Mouse (Mus musculus): ENCODE results near the gene Trpc4. TPM values are rescaled to one million over a fixed set of nuclear protein-coding genes. Genes with fewer than 3 reads are reported as not detected.

The Trpc4 gene
- 1.5 and 2.0 TPM in 2 replicates for polyA plus RNA-seq (2015; fragmentation: Nextera tagmentation; extraction: Ambion mirVana)

DNA sequence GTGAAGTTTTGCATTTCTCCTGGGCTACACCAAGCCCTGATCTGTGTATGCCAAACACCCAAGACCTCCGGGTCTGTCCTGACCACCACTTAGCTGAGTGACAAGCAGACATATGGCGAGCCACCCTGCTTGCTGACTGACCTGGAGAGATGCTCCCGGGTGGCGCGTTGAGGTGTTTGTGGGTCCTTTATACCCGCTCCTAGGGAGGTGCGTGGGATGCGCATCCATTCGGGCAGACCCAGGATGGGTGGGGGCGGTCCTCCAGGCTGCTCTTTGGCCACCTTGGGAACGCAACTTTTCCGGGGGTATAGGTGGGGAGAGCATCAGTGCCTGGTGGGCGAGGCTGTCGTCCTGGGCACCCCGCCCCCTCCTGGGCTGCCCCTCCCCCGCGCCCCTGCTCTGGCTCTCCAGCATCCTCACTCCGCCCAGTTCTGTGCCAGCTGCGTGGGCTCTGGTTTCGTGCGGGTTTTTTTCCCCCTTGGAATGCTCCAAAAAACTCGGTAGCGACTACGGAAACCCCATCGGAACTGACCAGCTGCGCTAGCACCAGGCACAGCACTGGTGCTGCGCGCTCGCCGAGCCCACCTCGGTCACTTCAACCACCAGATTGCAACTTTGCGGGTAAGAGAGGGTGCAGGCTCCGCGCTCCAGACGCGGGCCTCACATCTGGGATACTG, at the start of gene Trpc4:
TSS of gene Trpc4 (plus strand) at position 397 of the 677 bp plus-strand sequence.
- Histone ChIP-seq H3K9ac (ENCODE audit: low read depth, low read length) (0 out of 2 replicates have a peak within 1 kb of the TSS, but pooled peaks have one; percentile 17), H3K9me3 (ENCODE audit: control insufficient read depth) (no peaks in the 10 kb centered on the region), H3K4me2 (replicated peaks; ENCODE audit: low read depth) (peak within 1 kb of the TSS; percentile 62), H3K4me1 (replicated peaks; ENCODE audit: control insufficient read depth, insufficient read depth, low read length) (no peaks in the 10 kb centered on the region), H3K36me3 (ENCODE audit: control insufficient read depth, insufficient read depth) (no peaks in the 10 kb centered on the region), H3K27me3 (replicated peaks; ENCODE audit: control insufficient read depth, insufficient read depth, low read length) (peaks cover 18% of the 10 kb centered on the region), H3K27ac (ENCODE audit: low read depth, low read length) (no peak within 1 kb of the TSS), H3K4me3 (ENCODE audit: low read depth, low read length) (peak within 1 kb of the TSS; percentile 41)
- TF ChIP-seq CTCF (IDR thresholded peaks at IDR 0.05; ENCODE audit: low read depth), result no peak
- 2% methylated on average over 36 of the region's 36 CpGs for WGBS
- no peak for ATAC-seq

DNA sequence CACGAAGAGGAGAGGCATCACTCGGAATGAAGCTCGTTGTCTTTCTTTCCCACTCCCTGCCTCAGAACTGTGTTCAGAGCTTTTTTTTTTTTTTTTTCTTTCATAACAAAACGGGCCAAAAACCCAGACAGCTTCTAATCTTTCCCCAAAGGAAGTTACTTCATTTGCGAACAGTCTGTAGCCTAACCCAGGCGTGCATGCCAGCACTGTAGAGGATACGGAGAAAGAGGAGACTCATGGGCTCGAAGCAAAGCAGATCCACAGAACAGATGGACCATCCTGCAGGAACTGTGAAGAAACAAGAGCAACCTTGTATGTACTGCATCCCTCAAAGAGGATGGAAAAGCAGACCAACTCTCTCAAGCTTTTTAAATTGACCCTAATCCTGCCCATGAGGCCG, 44.3 kb upstream of the Trpc4 start:
- no peaks in the 10 kb centered on the region for H3K36me3 ChIP-seq (ENCODE audit: control insufficient read depth, insufficient read depth)
- no peaks in the 10 kb centered on the region for H3K4me1 ChIP-seq (replicated peaks; ENCODE audit: control insufficient read depth, insufficient read depth, low read length)
- no peak overlapping the region for H3K27ac ChIP-seq (ENCODE audit: low read depth, low read length)
- H3K27me3 ChIP-seq (replicated peaks; ENCODE audit: control insufficient read depth, insufficient read depth, low read length), result no peaks in the 10 kb centered on the region
- no peak for TF ChIP-seq CTCF (IDR thresholded peaks at IDR 0.05; ENCODE audit: low read depth)
- ATAC-seq, result no peak
- H3K9me3 ChIP-seq (ENCODE audit: control insufficient read depth), result no peaks in the 10 kb centered on the region
- no peak overlapping the region for H3K4me2 ChIP-seq (replicated peaks; ENCODE audit: low read depth)
- H3K4me3 ChIP-seq (ENCODE audit: low read depth, low read length), result no peak overlapping the region
- H3K9ac ChIP-seq (ENCODE audit: low read depth, low read length), result no peak overlapping the region
- WGBS, result 77% methylated on average over 9 of the region's 9 CpGs

DNA sequence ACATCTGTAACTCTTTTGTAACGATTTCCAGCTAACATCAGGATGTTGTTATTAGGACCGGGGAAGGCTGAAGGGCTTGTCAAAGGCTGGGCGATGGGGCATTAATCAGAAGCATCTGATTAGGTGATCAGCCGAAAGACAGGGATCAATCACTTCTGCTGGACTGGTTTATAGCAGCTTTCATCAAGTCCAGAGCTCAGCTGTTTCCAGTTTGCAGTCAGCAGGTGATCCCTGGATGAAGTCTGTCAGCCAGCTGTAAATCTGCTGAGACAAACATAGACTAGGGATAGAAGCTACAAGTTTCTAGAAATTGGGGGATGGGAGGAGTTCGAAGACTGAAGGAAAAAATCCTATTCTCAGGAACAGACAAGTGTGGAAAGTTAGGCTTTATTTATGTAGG, 20.5 kb upstream of the Trpc4 start:
- TF ChIP-seq CTCF (IDR thresholded peaks at IDR 0.05; ENCODE audit: low read depth), result no peak
- no peak overlapping the region for H3K9ac ChIP-seq (ENCODE audit: low read depth, low read length)
- no peak overlapping the region for H3K4me3 ChIP-seq (ENCODE audit: low read depth, low read length)
- H3K9me3 ChIP-seq (ENCODE audit: control insufficient read depth), result no peaks in the 10 kb centered on the region
- H3K27me3 ChIP-seq (replicated peaks; ENCODE audit: control insufficient read depth, insufficient read depth, low read length), result no peaks in the 10 kb centered on the region
- no peak overlapping the region for H3K4me2 ChIP-seq (replicated peaks; ENCODE audit: low read depth)
- ATAC-seq, result no peak
- no peak overlapping the region for H3K27ac ChIP-seq (ENCODE audit: low read depth, low read length)
- H3K36me3 ChIP-seq (ENCODE audit: control insufficient read depth, insufficient read depth), result no peaks in the 10 kb centered on the region
- 78% methylated on average over 5 of the region's 5 CpGs for WGBS
- no peaks in the 10 kb centered on the region for H3K4me1 ChIP-seq (replicated peaks; ENCODE audit: control insufficient read depth, insufficient read depth, low read length)

DNA sequence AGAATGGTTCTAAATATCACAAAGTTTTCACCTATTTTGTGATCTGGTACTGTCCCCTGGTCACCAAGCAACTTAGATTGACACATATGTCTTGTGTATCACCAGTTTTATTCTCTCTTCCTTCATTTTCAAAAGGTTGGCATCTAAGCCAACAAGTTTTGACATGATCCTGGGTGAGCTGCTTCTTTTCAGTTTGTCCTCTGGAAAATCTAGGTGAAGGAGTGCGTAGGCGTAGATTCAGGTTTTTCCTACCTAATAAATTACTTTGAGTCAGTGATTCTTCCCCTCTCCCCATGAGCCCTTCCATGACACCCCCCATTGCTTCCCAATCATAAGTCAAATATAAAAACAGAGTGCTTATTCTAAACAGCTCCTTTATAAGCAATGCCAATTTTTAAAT, 14.5 kb upstream of the Trpc4 start:
- Histone ChIP-seq H3K9ac (ENCODE audit: low read depth, low read length) (no peak overlapping the region), H3K27ac (ENCODE audit: low read depth, low read length) (no peak overlapping the region), H3K9me3 (ENCODE audit: control insufficient read depth) (no peaks in the 10 kb centered on the region), H3K27me3 (replicated peaks; ENCODE audit: control insufficient read depth, insufficient read depth, low read length) (no peaks in the 10 kb centered on the region), H3K4me2 (replicated peaks; ENCODE audit: low read depth) (no peak overlapping the region), H3K36me3 (ENCODE audit: control insufficient read depth, insufficient read depth) (no peaks in the 10 kb centered on the region), H3K4me3 (ENCODE audit: low read depth, low read length) (no peak overlapping the region), H3K4me1 (replicated peaks; ENCODE audit: control insufficient read depth, insufficient read depth, low read length) (no peaks in the 10 kb centered on the region)
- ATAC-seq, result no peak
- 84% methylated on average over 2 of the region's 2 CpGs for WGBS
- no peak for TF ChIP-seq CTCF (IDR thresholded peaks at IDR 0.05; ENCODE audit: low read depth)

DNA sequence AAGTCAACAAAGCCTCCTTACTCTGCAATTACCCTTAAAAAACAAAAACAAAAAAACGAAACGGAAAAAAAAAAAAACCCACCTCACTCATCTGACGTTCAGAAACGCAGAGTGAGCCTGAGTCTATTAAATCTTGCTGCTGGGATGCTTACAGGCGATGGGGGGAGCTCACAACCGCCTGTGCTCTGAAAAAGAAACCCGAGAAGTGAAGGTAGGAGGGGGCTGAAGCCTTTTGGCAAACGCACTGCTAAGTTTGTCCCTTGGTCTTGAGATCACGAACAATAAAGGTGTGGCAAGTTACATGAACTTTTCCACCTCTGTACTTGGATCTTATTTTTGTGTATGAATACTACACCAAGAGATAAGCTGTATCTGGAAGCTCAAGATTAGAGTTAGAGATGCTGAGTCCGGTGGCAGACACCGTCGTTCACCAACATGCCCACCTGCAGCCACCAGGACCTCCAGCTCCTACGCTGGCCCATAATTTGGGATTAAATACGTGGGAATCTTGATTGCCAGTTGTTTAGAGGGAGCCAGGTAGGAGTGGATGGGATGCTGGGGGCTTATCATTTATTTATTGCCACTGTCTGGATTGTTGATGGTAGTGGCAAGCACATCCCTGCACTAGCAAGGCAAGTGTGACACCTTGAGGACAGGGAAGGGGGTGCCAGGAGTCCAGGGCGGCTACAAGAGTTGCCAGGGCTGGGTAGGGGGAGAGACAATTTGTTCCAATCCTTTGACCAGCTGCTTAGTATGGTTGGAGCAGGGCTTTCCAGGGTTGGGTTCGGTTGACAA, 794 bp upstream of the Trpc4 start:
- H3K27ac ChIP-seq (ENCODE audit: low read depth, low read length), result no peak overlapping the region
- no peak for ATAC-seq
- no peak overlapping the region for H3K9ac ChIP-seq (ENCODE audit: low read depth, low read length)
- H3K4me2 ChIP-seq (replicated peaks; ENCODE audit: low read depth), result peak overlapping the region; percentile 62
- peaks cover 18% of the 10 kb centered on the region for H3K27me3 ChIP-seq (replicated peaks; ENCODE audit: control insufficient read depth, insufficient read depth, low read length)
- no peak overlapping the region for H3K4me3 ChIP-seq (ENCODE audit: low read depth, low read length)
- WGBS, result 6% methylated on average over 16 of the region's 16 CpGs
- TF ChIP-seq CTCF (IDR thresholded peaks at IDR 0.05; ENCODE audit: low read depth), result peak; percentile 66
- no peaks in the 10 kb centered on the region for H3K36me3 ChIP-seq (ENCODE audit: control insufficient read depth, insufficient read depth)
- no peaks in the 10 kb centered on the region for H3K9me3 ChIP-seq (ENCODE audit: control insufficient read depth)
- H3K4me1 ChIP-seq (replicated peaks; ENCODE audit: control insufficient read depth, insufficient read depth, low read length), result no peaks in the 10 kb centered on the region

DNA sequence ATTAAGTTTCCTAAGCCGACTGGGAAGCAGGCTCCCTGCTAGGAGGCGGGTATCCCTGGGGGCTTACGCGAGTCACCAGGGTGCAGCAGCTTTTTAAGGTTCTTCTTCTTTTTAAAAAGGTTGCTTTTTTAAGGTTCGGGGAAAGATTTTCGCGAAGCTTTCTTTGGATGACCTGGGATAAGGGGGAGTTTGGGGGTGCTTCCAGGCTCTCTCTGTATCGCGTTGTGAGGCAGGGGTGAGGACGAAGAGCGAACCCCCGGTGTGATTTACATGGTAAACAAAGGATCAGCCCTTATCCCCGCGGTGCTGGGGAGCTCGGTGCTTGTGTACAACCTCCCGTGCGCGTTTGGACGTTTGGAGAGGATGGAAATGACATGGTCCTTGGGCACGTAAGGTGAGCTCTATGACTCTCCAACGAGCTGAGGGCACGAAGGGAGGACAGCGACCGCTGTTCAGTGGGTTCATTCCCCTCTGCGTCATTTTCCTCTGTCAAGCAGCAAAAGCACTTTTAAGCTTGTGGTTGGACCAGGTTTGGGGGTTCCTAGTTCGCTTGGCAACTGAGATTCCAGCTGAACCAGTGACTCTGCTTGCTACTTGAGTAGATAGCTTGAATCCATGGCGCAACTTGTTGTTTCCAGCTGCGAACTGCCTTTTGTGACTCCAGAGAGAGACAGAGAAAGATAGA, 623 bp downstream of the Trpc4 start:
- no peak for TF ChIP-seq CTCF (IDR thresholded peaks at IDR 0.05; ENCODE audit: low read depth)
- Histone ChIP-seq H3K4me2 (replicated peaks; ENCODE audit: low read depth) (peak overlapping the region; percentile 62), H3K4me1 (replicated peaks; ENCODE audit: control insufficient read depth, insufficient read depth, low read length) (no peaks in the 10 kb centered on the region), H3K9ac (ENCODE audit: low read depth, low read length) (0 out of 2 replicates have a peak overlapping the region, but pooled peaks have one; percentile 17), H3K4me3 (ENCODE audit: low read depth, low read length) (peak overlapping the region; percentile 41), H3K27me3 (replicated peaks; ENCODE audit: control insufficient read depth, insufficient read depth, low read length) (peaks cover 18% of the 10 kb centered on the region), H3K36me3 (ENCODE audit: control insufficient read depth, insufficient read depth) (no peaks in the 10 kb centered on the region), H3K9me3 (ENCODE audit: control insufficient read depth) (no peaks in the 10 kb centered on the region), H3K27ac (ENCODE audit: low read depth, low read length) (no peak overlapping the region)
- ATAC-seq, result no peak
- WGBS, result under 1% methylated on average over 28 of the region's 28 CpGs

Measured in intestine, postnatal 0 days (tissue).